Mouse (Mus musculus): ENCODE results near the gene Nos2.

- TF ChIP-seq NRF1 (IDR thresholded peaks at IDR 0.05; ENCODE audit: insufficient read depth, low read depth, low read length, poor library complexity, severe bottlenecking) (no peak), HCFC1 (IDR thresholded peaks at IDR 0.05; ENCODE audit: low read depth, low read length) (no peak), TAL1 (IDR thresholded peaks at IDR 0.05; ENCODE audit: low read length) (no peak), UBTF (IDR thresholded peaks at IDR 0.05; ENCODE audit: borderline replicate concordance, insufficient read depth, low read depth, low read length) (no peak), RAD21 (IDR thresholded peaks at IDR 0.05; ENCODE audit: low read depth, low read length) (no peak), ELF1 (IDR thresholded peaks at IDR 0.05; ENCODE audit: low read depth, low read length) (no peak), BHLHE40 (IDR thresholded peaks at IDR 0.05; ENCODE audit: borderline replicate concordance, low read depth, low read length) (no peak), E2F4 (IDR thresholded peaks at IDR 0.05; ENCODE audit: borderline replicate concordance, low read depth, low read length) (no peak), MAZ (IDR thresholded peaks at IDR 0.05; ENCODE audit: low read depth, low read length) (no peak), ZC3H11A (IDR thresholded peaks at IDR 0.05; ENCODE audit: low read depth, low read length) (no peak), CTCF (IDR thresholded peaks at IDR 0.05 in 2 of 3, conservative IDR thresholded peaks at IDR 0.05 in 1 of 3; ENCODE audit: control insufficient read depth in 1 of 3, insufficient read depth in 1 of 3, low read depth in 2 of 3, low read length in 3 of 3, poor library complexity in 1 of 3, severe bottlenecking in 1 of 3) (no peak)
Measured at GRCm38 (mm10) chr11:78934727-78935126, 14.1 kb downstream of the Nos2 start.
